Mouse (Mus musculus) heart, embryonic 15.5 days (tissue): Measurements from ENCODE around the gene Smyd3. TPM values are rescaled to one million over a fixed set of nuclear protein-coding genes. Genes with fewer than 3 reads are reported as not detected.
A peak's percentile ranks its signal among the peaks of the same experiment; 100 is the strongest.

Source experiments
- ATAC-seq: fragments of 200-750 bp; cut with Nextera tagmentation; replicated peaks from 2 replicates; pipeline ENCODE4 v1.8.0; 2017; ENCODE audit warnings: low read depth, moderate TSS enrichment; ENCODE audit not compliant: insufficient number of reproducible peaks, insufficient read depth, low FRiP score
- H3K27ac ChIP-seq: fragments of 300-500 bp; sonication (generic); 2 replicates; pipeline ENCODE4 v1.5.1; 2015; ENCODE audit warnings: mild to moderate bottlenecking, inconsistent platforms
- H3K27me3 ChIP-seq: fragments of 300-500 bp; sonication (generic); 2 replicates; pipeline ENCODE4 v1.6.1; 2015; ENCODE audit warnings: inconsistent platforms
- H3K36me3 ChIP-seq: fragments of 300-500 bp; sonication (generic); 2 replicates; pipeline ENCODE4 v1.6.1; 2015; ENCODE audit warnings: mild to moderate bottlenecking, inconsistent platforms
- H3K4me1 ChIP-seq: fragments of 300-500 bp; sonication (generic); replicated peaks from 2 replicates; pipeline ENCODE4 v1.6.1; 2015; ENCODE audit warnings: inconsistent platforms
- H3K4me2 ChIP-seq: fragments of 300-500 bp; sonication (generic); 2 replicates; pipeline ENCODE4 v1.6.1; 2015; ENCODE audit warnings: inconsistent platforms, mild to moderate bottlenecking, moderate library complexity
- H3K4me3 ChIP-seq: fragments of 300-500 bp; sonication (generic); 2 replicates; pipeline ENCODE4 v1.5.1; 2015; ENCODE audit warnings: mild to moderate bottlenecking, inconsistent platforms
- H3K9ac ChIP-seq: fragments of 300-500 bp; sonication (generic); 2 replicates; pipeline ENCODE4 v1.6.1; 2015; ENCODE audit warnings: mild to moderate bottlenecking, inconsistent platforms
- H3K9me3 ChIP-seq: fragments of 300-500 bp; sonication (generic); replicated peaks from 2 replicates; pipeline ENCODE4 v1.6.1; 2016; ENCODE audit warnings: inconsistent platforms
- WGBS: fragments of 180-500 bp; shearing (Covaris S2); methylation state at CpG from one replicate; pipeline ENCODE4 v1.1.7; 2015; ENCODE audit warnings: mixed read lengths; 5-methylcytosine and 5-hydroxymethylcytosine counted together
- polyA plus RNA-seq: library from polyadenylated mRNA; unstranded; fragments of >200 nt; fragmentation: Nextera tagmentation; extraction: Ambion mirVana; gene quantifications from 2 replicates; pipeline ENCODE4 v1.2.1, GENCODE M21; 2015

The Smyd3 gene
- polyA plus RNA-seq, 1 experiment from 2014 or later: 9.1 TPM

DNA sequence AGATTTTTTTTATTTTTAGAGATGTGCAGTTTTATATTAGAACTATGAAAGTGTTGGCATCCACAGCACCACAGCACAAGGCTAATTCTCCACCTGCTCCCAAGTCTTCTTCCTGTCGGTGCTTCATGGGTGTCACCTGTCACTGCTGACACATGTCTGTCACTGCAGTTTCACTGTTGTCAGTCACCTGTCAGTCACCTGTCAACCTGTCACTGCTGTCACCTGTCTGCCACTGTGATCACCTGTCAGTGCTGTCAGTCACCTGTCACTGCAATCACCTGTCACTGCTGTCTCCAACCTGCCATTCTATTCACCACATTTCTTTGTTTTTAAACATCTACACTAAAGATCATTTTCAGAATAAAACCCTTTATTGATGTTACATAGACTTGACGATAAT lies 279.2 kb downstream of the Smyd3 start:
- ATAC-seq: no peak
- Histone ChIP-seq H3K9me3 (no peaks in the 10 kb centered on the region), H3K9ac (no peak overlapping the region), H3K27ac (no peak overlapping the region), H3K4me2 (no peak overlapping the region), H3K4me3 (no peak overlapping the region), H3K4me1 (no peaks in the 10 kb centered on the region), H3K36me3 (no peaks in the 10 kb centered on the region), H3K27me3 (no peaks in the 10 kb centered on the region)
- WGBS: 80% methylated on average over 2 of the region's 2 CpGs

DNA sequence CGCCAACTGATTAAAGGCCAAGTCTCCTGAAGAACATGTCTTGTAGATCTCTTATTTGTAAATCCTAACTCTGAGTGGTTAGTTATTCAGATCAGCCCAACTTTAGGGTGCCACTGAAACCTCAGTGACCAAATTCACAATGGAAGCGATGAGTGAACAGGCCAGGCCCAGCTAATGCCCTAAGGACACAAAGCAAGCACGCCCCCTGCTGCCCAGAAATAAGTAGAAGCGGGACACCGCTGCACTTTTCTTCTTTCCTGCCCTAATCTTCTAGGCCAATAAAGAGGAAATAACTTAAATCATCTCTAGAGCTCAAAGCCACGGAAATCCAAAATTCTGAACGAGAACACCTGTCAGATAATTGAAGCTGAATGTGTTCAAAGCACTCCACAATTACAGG lies 279.9 kb downstream of the Smyd3 start:
- no peak overlapping the region for H3K4me3 ChIP-seq
- no peak overlapping the region for H3K9ac ChIP-seq
- no peak overlapping the region for H3K4me2 ChIP-seq
- no peaks in the 10 kb centered on the region for H3K9me3 ChIP-seq
- H3K4me1 ChIP-seq: no peaks in the 10 kb centered on the region
- WGBS: 54% methylated on average over 7 of the region's 7 CpGs
- no peak for ATAC-seq
- no peak overlapping the region for H3K27ac ChIP-seq
- H3K27me3 ChIP-seq: no peaks in the 10 kb centered on the region
- H3K36me3 ChIP-seq: no peaks in the 10 kb centered on the region

DNA sequence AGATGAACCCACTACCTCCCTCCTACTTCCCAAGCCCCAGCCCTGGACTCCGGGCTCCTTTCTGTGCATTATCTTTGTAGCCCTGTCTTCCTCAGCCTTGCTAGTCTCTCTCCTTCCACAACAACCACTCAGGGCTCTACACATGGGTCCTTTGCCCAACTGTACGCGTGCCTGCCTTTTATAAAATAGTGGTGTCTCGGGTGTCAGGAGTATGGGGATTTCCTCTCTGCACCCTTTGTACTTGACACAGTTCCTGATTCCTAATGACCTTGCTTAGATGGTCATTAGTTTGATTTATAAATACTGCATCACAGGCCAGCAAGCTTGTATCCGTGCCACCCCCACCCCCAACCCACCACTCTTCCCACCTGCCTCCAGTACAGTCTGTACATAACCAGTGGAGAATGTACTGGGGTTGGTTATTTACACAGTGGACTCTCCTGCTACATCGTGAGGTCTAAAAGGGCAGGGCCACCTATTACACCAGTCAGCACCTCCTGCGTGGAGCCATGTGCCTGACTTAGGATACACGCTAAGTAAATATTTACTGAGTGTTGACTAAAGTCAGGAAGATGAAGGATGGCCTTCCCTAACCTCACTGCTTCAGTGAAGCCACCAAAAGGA lies 281.5 kb downstream of the Smyd3 start:
- no peak for ATAC-seq
- no peaks in the 10 kb centered on the region for H3K27me3 ChIP-seq
- H3K4me2 ChIP-seq: no peak overlapping the region
- H3K36me3 ChIP-seq: no peaks in the 10 kb centered on the region
- no peak overlapping the region for H3K27ac ChIP-seq
- WGBS: 74% methylated on average over 8 of the region's 8 CpGs
- H3K9ac ChIP-seq: no peak overlapping the region
- H3K4me3 ChIP-seq: no peak overlapping the region
- no peaks in the 10 kb centered on the region for H3K9me3 ChIP-seq
- H3K4me1 ChIP-seq: peaks cover 3% of the 10 kb centered on the region; the same call in 1 of the 2 replicates

DNA sequence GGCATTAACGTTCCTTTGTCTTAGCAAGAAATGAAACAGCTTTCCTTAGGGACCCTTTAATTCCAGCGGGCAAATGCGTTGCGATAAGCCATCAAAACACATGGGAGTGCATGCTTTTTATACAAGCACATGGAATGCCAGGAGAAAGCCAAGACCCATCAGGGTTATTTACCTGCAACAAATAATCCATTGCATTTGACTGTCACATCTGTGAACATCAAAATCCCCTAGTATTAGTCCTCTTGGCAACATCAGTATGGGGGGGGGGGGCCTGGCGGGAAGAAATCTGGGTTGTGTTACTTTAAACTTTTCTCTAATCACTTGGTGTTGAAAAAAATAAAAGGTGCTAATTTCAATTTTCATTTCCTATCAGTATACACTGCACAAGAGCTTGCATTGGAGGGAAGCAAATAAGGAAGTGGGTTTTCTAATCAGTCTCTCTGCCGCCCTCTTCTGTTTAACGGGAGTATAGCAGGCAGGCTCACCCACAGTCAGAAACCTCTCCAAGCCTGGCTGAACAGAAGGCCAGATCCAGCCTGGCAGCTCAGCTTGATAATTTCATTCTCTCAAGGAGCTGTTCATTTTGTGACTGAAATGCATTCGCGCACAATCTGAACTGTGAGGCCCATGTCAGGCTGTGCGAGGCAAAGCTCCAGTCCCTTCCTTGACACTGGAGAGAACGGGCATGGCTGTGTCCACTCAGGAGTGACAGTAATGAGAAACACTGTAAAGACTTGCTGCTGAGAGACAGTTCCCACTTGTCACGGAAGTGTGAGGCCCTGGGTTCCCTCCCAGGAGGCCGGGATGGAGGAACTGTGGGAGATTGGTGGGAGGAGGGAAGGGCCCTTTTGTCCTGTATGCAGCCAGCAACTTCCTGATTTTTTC lies 285.8 kb downstream of the Smyd3 start:
- Histone ChIP-seq H3K4me3 (no peak overlapping the region), H3K27ac (peak overlapping the region; percentile 38), H3K9me3 (no peaks in the 10 kb centered on the region), H3K4me1 (peaks cover 3% of the 10 kb centered on the region; the same call in 1 of the 2 replicates), H3K36me3 (no peaks in the 10 kb centered on the region), H3K27me3 (no peaks in the 10 kb centered on the region), H3K9ac (no peak overlapping the region), H3K4me2 (no peak overlapping the region)
- WGBS: 35% methylated on average over 13 of the region's 13 CpGs
- 0 out of 2 replicates have a peak, but pooled peaks have one; percentile 31 for ATAC-seq

DNA sequence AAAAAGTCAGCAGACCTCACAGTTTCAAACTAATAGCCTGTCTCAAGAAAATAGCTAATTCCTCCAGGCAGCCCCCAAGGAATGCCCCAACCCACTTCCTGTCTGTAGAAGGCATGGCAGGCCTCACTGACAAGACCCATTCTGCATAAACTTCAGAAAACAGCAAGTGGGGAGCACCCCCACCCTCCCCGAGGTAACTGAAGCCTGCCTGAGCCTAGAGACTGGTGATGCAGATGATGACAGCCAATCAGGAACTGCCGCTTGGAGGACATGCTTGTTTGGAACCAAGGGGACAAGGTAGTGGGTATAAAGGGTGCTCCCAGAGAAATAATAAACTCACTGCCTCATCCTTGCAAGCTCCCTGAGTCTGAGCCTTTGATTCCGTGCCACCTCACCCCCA lies 288.3 kb downstream of the Smyd3 start:
- Histone ChIP-seq H3K27ac (no peak overlapping the region), H3K4me3 (no peak overlapping the region), H3K9ac (no peak overlapping the region), H3K27me3 (no peaks in the 10 kb centered on the region), H3K9me3 (no peaks in the 10 kb centered on the region), H3K4me1 (peaks cover 3% of the 10 kb centered on the region; the same call in 1 of the 2 replicates), H3K36me3 (no peaks in the 10 kb centered on the region), H3K4me2 (no peak overlapping the region)
- no peak for ATAC-seq
- WGBS: 55% methylated on average over 3 of the region's 3 CpGs

DNA sequence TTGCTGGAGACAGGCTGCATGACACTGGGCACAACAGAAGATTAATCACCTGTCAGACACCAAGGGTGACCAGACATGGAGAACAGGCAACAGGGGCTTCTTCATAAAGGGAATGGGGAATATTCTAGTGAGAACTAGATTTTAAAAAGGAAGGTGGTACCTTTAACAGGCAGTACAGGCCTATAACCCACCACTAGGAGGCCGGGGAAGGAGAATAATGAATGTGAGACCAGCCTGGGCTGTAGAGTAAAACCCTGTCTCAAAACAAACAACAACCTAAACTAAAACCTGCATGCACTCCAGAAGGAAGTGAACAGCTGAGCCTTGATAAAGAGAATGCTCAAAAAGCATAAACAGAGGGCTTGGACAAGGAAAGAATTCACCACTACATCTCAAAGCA lies 297.6 kb downstream of the Smyd3 start:
- Histone ChIP-seq H3K9me3 (no peaks in the 10 kb centered on the region), H3K4me1 (no peaks in the 10 kb centered on the region), H3K36me3 (no peaks in the 10 kb centered on the region), H3K4me3 (no peak overlapping the region), H3K27me3 (no peaks in the 10 kb centered on the region), H3K9ac (no peak overlapping the region), H3K4me2 (no peak overlapping the region), H3K27ac (no peak overlapping the region)
- no peak for ATAC-seq
- WGBS: 63% methylated on average over 1 of the region's 1 CpGs

DNA sequence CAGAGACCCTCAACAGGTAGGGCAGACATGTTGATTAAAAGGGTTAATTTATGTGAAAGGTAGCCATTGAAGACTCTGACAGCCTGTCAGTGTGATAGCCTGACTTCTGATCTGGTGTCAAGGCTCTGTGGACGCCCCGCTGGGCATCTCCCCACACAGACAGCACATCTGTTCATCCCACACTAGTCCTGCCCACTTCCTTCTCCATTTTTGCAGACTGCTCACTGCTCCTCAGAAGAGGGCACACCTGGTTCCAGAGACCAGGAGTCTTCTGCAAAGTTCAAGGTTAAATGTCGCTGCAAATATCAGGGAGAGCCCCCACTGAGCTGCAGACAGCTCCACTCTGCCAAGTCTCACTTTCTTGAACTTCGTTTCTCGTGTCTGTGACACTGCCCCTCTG lies 299.8 kb downstream of the Smyd3 start:
- H3K9ac ChIP-seq: no peak overlapping the region
- no peak for ATAC-seq
- H3K4me3 ChIP-seq: no peak overlapping the region
- no peak overlapping the region for H3K4me2 ChIP-seq
- no peaks in the 10 kb centered on the region for H3K4me1 ChIP-seq
- no peaks in the 10 kb centered on the region for H3K9me3 ChIP-seq
- 61% methylated on average over 5 of the region's 5 CpGs for WGBS
- no peaks in the 10 kb centered on the region for H3K27me3 ChIP-seq
- H3K27ac ChIP-seq: no peak overlapping the region
- H3K36me3 ChIP-seq: no peaks in the 10 kb centered on the region

DNA sequence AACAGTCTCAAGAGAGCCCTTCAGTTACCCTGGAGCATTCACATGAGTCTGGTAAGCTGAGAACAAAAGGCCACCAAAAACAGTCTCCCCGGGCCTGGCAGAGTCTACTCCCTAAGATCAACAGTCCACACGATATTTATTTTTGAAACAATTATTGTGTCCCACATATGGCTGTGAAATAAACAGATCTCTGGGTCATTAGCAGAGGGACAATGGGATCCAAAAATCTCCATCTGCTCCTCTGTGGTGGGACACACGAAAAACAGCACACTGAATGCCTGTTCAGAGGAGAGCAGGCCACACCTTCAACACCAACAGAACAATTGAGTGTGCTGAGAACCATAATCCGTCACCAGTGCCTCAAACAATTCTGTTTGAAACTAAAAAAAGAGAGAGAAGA lies 300.8 kb downstream of the Smyd3 start:
- Histone ChIP-seq H3K27ac (no peak overlapping the region), H3K9me3 (no peaks in the 10 kb centered on the region), H3K4me3 (no peak overlapping the region), H3K4me2 (no peak overlapping the region), H3K27me3 (no peaks in the 10 kb centered on the region), H3K4me1 (no peaks in the 10 kb centered on the region), H3K9ac (no peak overlapping the region), H3K36me3 (no peaks in the 10 kb centered on the region)
- ATAC-seq: no peak
- 59% methylated on average over 4 of the region's 4 CpGs for WGBS

DNA sequence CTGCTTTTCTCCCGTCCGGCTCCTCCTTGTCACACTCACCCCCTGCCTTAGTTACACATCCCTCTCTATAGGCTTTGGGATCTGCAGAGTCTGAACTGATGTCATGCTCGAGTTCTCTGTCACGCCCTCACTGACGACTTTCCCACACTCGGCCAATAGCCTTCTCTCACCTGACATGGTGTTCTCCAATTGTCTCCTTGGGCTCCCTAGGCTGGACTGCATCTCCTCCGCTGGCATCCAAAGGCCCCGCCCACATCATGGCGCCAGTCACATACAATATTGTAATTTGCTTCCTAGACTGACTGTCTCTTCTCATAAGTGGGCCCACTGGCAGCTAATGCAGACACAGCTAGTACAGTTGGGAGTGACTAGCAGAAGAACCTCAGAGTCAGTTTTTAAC lies 304.5 kb downstream of the Smyd3 start:
- Histone ChIP-seq H3K4me2 (no peak overlapping the region), H3K36me3 (no peaks in the 10 kb centered on the region), H3K27me3 (no peaks in the 10 kb centered on the region), H3K4me1 (no peaks in the 10 kb centered on the region), H3K27ac (no peak overlapping the region), H3K9ac (no peak overlapping the region), H3K4me3 (no peak overlapping the region), H3K9me3 (no peaks in the 10 kb centered on the region)
- no peak for ATAC-seq
- WGBS: 90% methylated on average over 9 of the region's 9 CpGs

DNA sequence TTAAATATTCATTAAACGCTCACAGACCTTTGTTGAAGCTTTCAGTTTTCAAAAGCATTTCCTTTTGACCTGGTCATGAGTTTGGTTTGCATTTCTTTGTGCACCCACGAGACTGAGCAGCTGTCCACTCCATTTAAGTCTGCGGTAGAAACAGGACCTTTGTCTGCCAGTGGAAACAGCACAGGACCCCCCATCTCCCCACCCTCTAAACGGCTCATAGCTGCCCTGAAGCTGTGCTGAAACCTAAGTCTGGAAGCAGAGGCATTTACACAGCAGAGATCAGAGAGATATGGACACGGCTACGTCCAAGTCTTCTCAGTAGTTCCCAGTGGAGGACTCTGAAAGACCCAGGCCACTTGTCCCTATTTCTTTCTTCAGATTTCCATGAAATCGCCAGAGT lies 305.5 kb downstream of the Smyd3 start:
- H3K4me2 ChIP-seq: no peak overlapping the region
- H3K27me3 ChIP-seq: no peaks in the 10 kb centered on the region
- no peaks in the 10 kb centered on the region for H3K4me1 ChIP-seq
- H3K27ac ChIP-seq: no peak overlapping the region
- 45% methylated on average over 7 of the region's 7 CpGs for WGBS
- H3K36me3 ChIP-seq: no peaks in the 10 kb centered on the region
- no peak for ATAC-seq
- H3K4me3 ChIP-seq: no peak overlapping the region
- no peaks in the 10 kb centered on the region for H3K9me3 ChIP-seq
- H3K9ac ChIP-seq: no peak overlapping the region

DNA sequence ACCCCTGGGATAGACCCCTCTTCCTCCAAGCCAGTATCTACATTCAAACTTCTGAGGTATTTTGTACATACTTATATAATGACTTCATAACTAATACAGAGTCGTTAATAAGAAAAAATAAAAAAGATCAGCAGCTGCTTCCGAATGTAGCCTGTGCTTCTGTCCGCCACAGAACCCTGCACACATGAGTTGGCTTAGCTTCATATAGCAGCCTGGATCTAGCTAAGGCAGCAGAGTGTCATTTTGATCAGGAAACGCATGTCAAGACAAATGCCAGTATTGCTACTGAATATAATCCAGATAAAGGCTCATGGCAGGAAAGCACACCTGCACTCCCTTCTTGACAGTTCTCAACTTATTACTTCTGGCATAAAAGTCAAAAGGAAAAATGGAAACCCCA lies 306.5 kb downstream of the Smyd3 start:
- Histone ChIP-seq H3K27ac (no peak overlapping the region), H3K4me3 (no peak overlapping the region), H3K9me3 (no peaks in the 10 kb centered on the region), H3K4me1 (no peaks in the 10 kb centered on the region), H3K4me2 (no peak overlapping the region), H3K27me3 (no peaks in the 10 kb centered on the region), H3K9ac (no peak overlapping the region), H3K36me3 (no peaks in the 10 kb centered on the region)
- no peak for ATAC-seq
- 71% methylated on average over 4 of the region's 4 CpGs for WGBS
